Mouse (Mus musculus): ENCODE results near the gene Pou2f3. TPM values are rescaled to one million over a fixed set of nuclear protein-coding genes. Genes with fewer than 3 reads are reported as not detected.

The Pou2f3 gene
- polyA plus RNA-seq, 1 experiment = 0.14 TPM

GRCm38 (mm10) chr9:43102931-43103330 lies 107.2 kb downstream of the Pou2f3 start:
- 85% methylated on average over 2 of the region's 2 CpGs for WGBS
- TF ChIP-seq CTCF (conservative IDR thresholded peaks at IDR 0.05; ENCODE audit: insufficient read depth, insufficient read length, low read depth, low read length) = no peak
- H3K27me3 ChIP-seq (replicated peaks; ENCODE audit: control insufficient read depth, insufficient read depth, low read length) = no peaks in the 10 kb centered on the region
- H3K4me1 ChIP-seq (ENCODE audit: control insufficient read depth, insufficient read depth, low read length) = peaks cover 22% of the 10 kb centered on the region
- H3K27ac ChIP-seq (ENCODE audit: insufficient read depth, low read depth, low read length) = peak overlapping the region; percentile 33; the same call in 1 of the 2 replicates
- no peaks in the 10 kb centered on the region; the same call in 1 of the 2 replicates for H3K36me3 ChIP-seq (ENCODE audit: control insufficient read depth, insufficient read depth, low read length)
- peak overlapping the region; percentile 20; the same call in 1 of the 2 replicates for H3K4me3 ChIP-seq (ENCODE audit: insufficient read depth, low read depth, low read length)
- no peak for DNase-seq

DNA sequence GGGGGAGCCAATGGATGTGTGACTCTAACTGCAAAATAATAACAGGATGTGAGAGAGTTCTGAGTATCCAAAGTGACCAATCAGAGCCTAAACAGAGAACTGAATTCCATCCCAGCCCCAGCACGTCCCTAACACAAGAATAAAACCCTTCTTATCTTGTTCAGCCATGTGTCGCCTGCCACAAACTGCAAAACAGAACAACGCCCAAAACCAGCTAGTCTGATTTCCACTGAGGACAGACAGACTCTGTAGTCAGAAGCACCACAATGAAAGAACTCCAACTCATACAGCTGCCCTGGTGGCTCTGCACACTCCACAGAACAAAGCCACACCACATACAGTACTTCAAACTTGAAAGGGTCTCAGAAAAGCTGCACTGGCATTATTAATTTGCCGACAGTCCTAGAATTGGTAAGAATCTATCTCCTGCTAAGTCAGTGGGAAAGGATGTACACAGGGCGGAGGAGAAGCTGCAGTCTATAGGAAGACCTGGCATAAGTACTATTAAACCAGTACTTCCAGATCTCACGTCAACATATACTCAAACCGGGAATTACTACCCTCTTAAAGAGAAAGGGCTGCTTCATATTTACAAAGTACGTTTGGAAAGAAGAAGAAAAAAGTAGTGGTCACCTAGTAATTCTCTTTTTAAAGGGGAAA lies 108.1 kb downstream of the Pou2f3 start:
- Histone ChIP-seq H3K4me1 (ENCODE audit: control insufficient read depth, insufficient read depth, low read length) (peaks cover 29% of the 10 kb centered on the region), H3K27me3 (replicated peaks; ENCODE audit: control insufficient read depth, insufficient read depth, low read length) (no peaks in the 10 kb centered on the region), H3K4me3 (ENCODE audit: insufficient read depth, low read depth, low read length) (peak overlapping the region; percentile 7; the same call in 1 of the 2 replicates), H3K36me3 (ENCODE audit: control insufficient read depth, insufficient read depth, low read length) (no peaks in the 10 kb centered on the region; the same call in 1 of the 2 replicates), H3K27ac (ENCODE audit: insufficient read depth, low read depth, low read length) (peak overlapping the region; percentile 63)
- TF ChIP-seq POLR2A (IDR thresholded peaks at IDR 0.05; ENCODE audit: low read depth, low read length) (no peak), CTCF (conservative IDR thresholded peaks at IDR 0.05; ENCODE audit: insufficient read depth, insufficient read length, low read depth, low read length) (no peak)
- peak; percentile 53 for DNase-seq
- 42% methylated on average over 8 of the region's 8 CpGs for WGBS

DNA sequence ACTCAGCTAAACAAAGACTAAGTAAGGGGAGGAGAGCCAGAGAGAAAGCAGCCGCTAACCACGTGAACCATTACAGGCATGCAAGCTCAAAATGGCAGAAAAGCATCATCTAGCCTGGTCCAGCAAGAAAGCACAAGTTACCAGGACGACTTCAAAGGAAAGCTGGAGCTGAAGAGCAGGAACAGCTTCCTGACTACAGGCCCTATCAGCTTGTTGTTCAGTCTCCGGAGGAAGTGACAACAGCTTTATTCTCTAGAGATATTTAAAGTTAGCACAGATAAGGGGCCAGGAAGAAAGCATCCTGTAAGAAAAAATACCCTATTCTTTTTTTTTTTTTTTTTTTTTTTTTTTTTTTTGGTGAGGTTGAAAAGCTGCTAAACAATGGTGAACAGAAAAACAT lies 111.2 kb downstream of the Pou2f3 start:
- Histone ChIP-seq H3K27ac (ENCODE audit: insufficient read depth, low read depth, low read length) (no peak overlapping the region), H3K27me3 (replicated peaks; ENCODE audit: control insufficient read depth, insufficient read depth, low read length) (no peaks in the 10 kb centered on the region), H3K4me1 (ENCODE audit: control insufficient read depth, insufficient read depth, low read length) (peaks cover 44% of the 10 kb centered on the region), H3K36me3 (ENCODE audit: control insufficient read depth, insufficient read depth, low read length) (no peaks in the 10 kb centered on the region; the same call in 1 of the 2 replicates), H3K4me3 (ENCODE audit: insufficient read depth, low read depth, low read length) (no peak overlapping the region)
- 43% methylated on average over 4 of the region's 4 CpGs for WGBS
- DNase-seq = peak; percentile 58
- TF ChIP-seq CTCF (conservative IDR thresholded peaks at IDR 0.05; ENCODE audit: insufficient read depth, insufficient read length, low read depth, low read length) (no peak), POLR2A (IDR thresholded peaks at IDR 0.05; ENCODE audit: low read depth, low read length) (no peak)

DNA sequence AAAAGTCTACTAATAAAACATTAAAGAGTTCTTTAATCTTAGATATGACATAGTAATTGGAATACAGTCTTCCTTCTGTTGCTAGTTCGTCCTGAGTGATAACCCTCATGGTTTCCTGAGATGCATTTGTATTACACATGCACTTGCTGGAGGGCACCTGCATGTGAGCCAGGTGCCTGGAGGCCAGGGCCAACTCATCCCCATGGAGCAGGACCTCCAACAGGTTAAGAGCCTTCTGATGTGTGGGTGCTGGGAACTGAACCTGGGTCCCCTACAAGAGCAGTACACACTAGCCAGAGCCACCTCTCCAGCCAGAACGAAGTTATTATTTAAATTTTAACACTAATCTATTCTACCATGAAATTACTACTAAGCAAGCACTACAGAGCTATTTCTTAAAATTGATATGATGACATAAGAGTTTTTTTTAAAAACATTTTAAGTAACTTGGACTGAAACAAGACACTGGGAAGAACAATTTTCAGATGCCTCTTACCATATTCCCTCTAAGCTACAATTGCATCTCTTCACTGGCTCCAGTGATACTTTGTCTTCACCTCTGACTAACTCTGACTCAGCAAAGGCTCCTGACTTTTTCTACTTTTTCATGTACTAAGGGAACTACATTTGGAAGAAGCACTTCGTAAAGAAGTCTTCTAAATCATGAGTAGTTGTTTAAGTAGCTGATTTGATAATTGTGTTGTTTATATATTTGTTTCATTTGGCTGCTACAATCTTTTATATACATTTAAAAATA lies 112.2 kb downstream of the Pou2f3 start:
- Histone ChIP-seq H3K4me3 (ENCODE audit: insufficient read depth, low read depth, low read length) (no peak overlapping the region), H3K36me3 (ENCODE audit: control insufficient read depth, insufficient read depth, low read length) (no peaks in the 10 kb centered on the region; the same call in 1 of the 2 replicates), H3K27ac (ENCODE audit: insufficient read depth, low read depth, low read length) (no peak overlapping the region), H3K4me1 (ENCODE audit: control insufficient read depth, insufficient read depth, low read length) (peaks cover 40% of the 10 kb centered on the region), H3K27me3 (replicated peaks; ENCODE audit: control insufficient read depth, insufficient read depth, low read length) (no peaks in the 10 kb centered on the region)
- no peak for DNase-seq
- no peak for TF ChIP-seq POLR2A (IDR thresholded peaks at IDR 0.05; ENCODE audit: low read depth, low read length)
- TF ChIP-seq CTCF (conservative IDR thresholded peaks at IDR 0.05; ENCODE audit: insufficient read depth, insufficient read length, low read depth, low read length) = no peak
- WGBS = 55% methylated on average over 3 of the region's 3 CpGs

GRCm38 (mm10) chr9:43096337-43096736 lies 113.8 kb downstream of the Pou2f3 start:
- no peaks in the 10 kb centered on the region for H3K36me3 ChIP-seq (ENCODE audit: control insufficient read depth, insufficient read depth, low read length)
- no peak for DNase-seq
- no peak for TF ChIP-seq POLR2A (IDR thresholded peaks at IDR 0.05; ENCODE audit: low read depth, low read length)
- no peak for TF ChIP-seq CTCF (conservative IDR thresholded peaks at IDR 0.05; ENCODE audit: insufficient read depth, insufficient read length, low read depth, low read length)
- H3K4me1 ChIP-seq (ENCODE audit: control insufficient read depth, insufficient read depth, low read length) = peaks cover 32% of the 10 kb centered on the region
- no peaks in the 10 kb centered on the region for H3K27me3 ChIP-seq (replicated peaks; ENCODE audit: control insufficient read depth, insufficient read depth, low read length)
- H3K4me3 ChIP-seq (ENCODE audit: insufficient read depth, low read depth, low read length) = no peak overlapping the region
- no peak overlapping the region for H3K27ac ChIP-seq (ENCODE audit: insufficient read depth, low read depth, low read length)

GRCm38 (mm10) chr9:43094828-43095227 lies 115.3 kb downstream of the Pou2f3 start:
- DNase-seq = no peak
- H3K27me3 ChIP-seq (replicated peaks; ENCODE audit: control insufficient read depth, insufficient read depth, low read length) = no peaks in the 10 kb centered on the region
- H3K36me3 ChIP-seq (ENCODE audit: control insufficient read depth, insufficient read depth, low read length) = no peaks in the 10 kb centered on the region
- H3K4me3 ChIP-seq (ENCODE audit: insufficient read depth, low read depth, low read length) = no peak overlapping the region
- peaks cover 30% of the 10 kb centered on the region for H3K4me1 ChIP-seq (ENCODE audit: control insufficient read depth, insufficient read depth, low read length)
- H3K27ac ChIP-seq (ENCODE audit: insufficient read depth, low read depth, low read length) = no peak overlapping the region
- no peak for TF ChIP-seq POLR2A (IDR thresholded peaks at IDR 0.05; ENCODE audit: low read depth, low read length)
- WGBS = 70% methylated on average over 4 of the region's 4 CpGs

- no peak for TF ChIP-seq CTCF (conservative IDR thresholded peaks at IDR 0.05; ENCODE audit: insufficient read depth, insufficient read length, low read depth, low read length)
- TF ChIP-seq POLR2A (IDR thresholded peaks at IDR 0.05; ENCODE audit: low read depth, low read length) = no peak
Observed at GRCm38 (mm10) chr9:43093803-43094202, 116.4 kb downstream of the Pou2f3 start.

More at GRCm38 (mm10) chr9:43093803-43094202, 116.4 kb downstream of the Pou2f3 start:
- Histone ChIP-seq H3K4me3 (ENCODE audit: insufficient read depth, low read depth, low read length) (no peak overlapping the region), H3K27ac (ENCODE audit: insufficient read depth, low read depth, low read length) (no peak overlapping the region), H3K4me1 (ENCODE audit: control insufficient read depth, insufficient read depth, low read length) (peaks cover 28% of the 10 kb centered on the region), H3K36me3 (ENCODE audit: control insufficient read depth, insufficient read depth, low read length) (no peaks in the 10 kb centered on the region), H3K27me3 (replicated peaks; ENCODE audit: control insufficient read depth, insufficient read depth, low read length) (no peaks in the 10 kb centered on the region)
- peak; percentile 71 for DNase-seq
- 26% methylated on average over 3 of the region's 3 CpGs for WGBS
